Mouse (Mus musculus) erythroblast, embryonic 14.5 days (primary cell): ENCODE measurements around the gene Hck. TPM values are rescaled to one million over a fixed set of nuclear protein-coding genes. Genes with fewer than 3 reads are reported as not detected.

Experiments
- H3K27me3 ChIP-seq: 2 replicates; pipeline ENCODE4 v1.6.1; 2012; ENCODE audit warnings: inconsistent platforms; ENCODE audit not compliant: control insufficient read depth
- H3K36me3 ChIP-seq: 2 replicates; pipeline ENCODE4 v1.6.1; 2012; ENCODE audit warnings: mild to moderate bottlenecking, inconsistent platforms; ENCODE audit not compliant: control insufficient read depth
- H3K4me1 ChIP-seq: 2 replicates; pipeline ENCODE4 v1.6.1; 2012; ENCODE audit warnings: inconsistent platforms; ENCODE audit not compliant: control insufficient read depth
- H3K4me3 ChIP-seq: replicated peaks from 2 replicates; pipeline ENCODE3; 2012; ENCODE audit warnings: moderate library complexity, mild to moderate bottlenecking, inconsistent platforms
- H3K9me3 ChIP-seq: 2 replicates; pipeline ENCODE4 v1.6.1; 2012; ENCODE audit warnings: low read length, inconsistent platforms, mixed read lengths; ENCODE audit not compliant: control insufficient read depth
- GATA1 ChIP-seq: IDR thresholded peaks from 2 replicates; pipeline ENCODE4 v1.6.1; 2012; ENCODE audit warnings: low read length, inconsistent platforms, mixed read lengths
- TAL1 ChIP-seq: IDR thresholded peaks from 3 replicates; pipeline ENCODE4 v1.6.1; 2012; ENCODE audit warnings: low read length, inconsistent platforms, mixed read lengths
- polyA plus RNA-seq: library from polyadenylated mRNA; stranded (reverse); fragments of >175 nt; gene quantifications from 2 replicates; pipeline ENCODE4 v1.2.3, GENCODE M21; 2012

Hck gene
- polyA plus RNA-seq, 1 experiment: 0.13 TPM

DNA sequence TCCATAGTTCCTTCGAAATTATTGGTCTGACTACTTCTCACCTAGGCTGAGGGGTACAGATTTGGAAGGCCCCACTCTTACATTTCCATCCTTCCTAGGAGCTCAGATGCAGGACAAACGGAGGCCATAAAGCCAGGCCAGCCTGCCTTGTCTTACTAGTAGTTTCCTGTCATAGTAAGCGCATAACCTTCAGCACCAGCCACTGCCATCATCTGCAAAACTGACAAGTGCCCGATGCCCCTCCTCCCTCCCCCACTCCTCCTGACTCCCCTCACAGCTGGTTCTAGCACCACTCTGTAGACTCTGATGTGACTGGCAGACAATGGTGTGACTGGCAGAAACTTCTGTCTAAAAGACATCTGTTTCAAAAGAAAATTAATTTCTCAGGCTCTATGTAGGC lies 22.1 kb upstream of the Hck start:
- H3K36me3 ChIP-seq: no peaks in the 10 kb centered on the region
- H3K9me3 ChIP-seq: no peaks in the 10 kb centered on the region
- H3K4me1 ChIP-seq: no peaks in the 10 kb centered on the region
- TF ChIP-seq TAL1 (no peak), GATA1 (no peak)
- H3K27me3 ChIP-seq: no peaks in the 10 kb centered on the region
- H3K4me3 ChIP-seq: no peak overlapping the region

DNA sequence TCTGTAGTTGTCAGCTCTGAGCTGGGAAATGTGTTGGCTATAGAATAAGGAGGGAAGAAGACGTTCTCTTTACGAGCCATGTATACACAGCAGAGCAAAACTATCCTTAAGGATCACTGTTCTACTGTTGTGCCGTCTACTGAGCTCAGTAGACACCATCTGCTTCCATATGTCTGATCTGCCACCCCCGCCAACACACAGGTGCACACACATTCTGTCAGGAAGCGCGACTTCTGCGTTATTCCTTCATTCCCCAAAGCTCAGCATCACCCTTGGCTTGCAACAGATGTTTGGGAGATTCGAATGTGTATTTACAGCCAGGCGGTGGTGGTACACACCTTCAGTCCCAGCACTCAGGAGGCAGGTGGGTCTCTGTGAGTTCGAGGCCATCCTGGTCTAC lies 21.2 kb upstream of the Hck start:
- Histone ChIP-seq H3K36me3 (no peaks in the 10 kb centered on the region), H3K4me1 (no peaks in the 10 kb centered on the region), H3K4me3 (no peak overlapping the region), H3K9me3 (no peaks in the 10 kb centered on the region), H3K27me3 (no peaks in the 10 kb centered on the region)
- TF ChIP-seq TAL1: no peak
- no peak for TF ChIP-seq GATA1

DNA sequence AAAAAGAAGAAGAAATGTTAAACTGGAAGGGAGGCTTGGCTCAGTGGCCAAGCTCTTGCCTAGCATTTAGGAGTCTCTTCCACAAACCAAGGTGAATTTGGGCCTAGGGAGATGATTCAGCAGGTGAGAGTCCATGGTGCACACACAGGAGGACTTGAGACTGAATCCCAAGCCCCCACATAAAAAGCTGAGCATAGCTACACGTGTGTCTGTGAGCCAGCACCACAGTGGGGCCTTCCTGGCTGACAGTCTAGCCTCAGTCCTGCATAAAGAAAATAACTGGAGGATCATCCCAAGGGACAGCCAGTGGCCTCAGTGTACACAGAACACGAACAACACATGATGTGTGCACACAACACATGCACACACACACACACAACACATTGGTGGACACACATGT lies 19.0 kb upstream of the Hck start:
- H3K4me3 ChIP-seq: no peak overlapping the region
- TF ChIP-seq TAL1 (no peak), GATA1 (no peak)
- H3K36me3 ChIP-seq: no peaks in the 10 kb centered on the region
- H3K4me1 ChIP-seq: no peaks in the 10 kb centered on the region
- H3K9me3 ChIP-seq: no peaks in the 10 kb centered on the region
- no peaks in the 10 kb centered on the region for H3K27me3 ChIP-seq

DNA sequence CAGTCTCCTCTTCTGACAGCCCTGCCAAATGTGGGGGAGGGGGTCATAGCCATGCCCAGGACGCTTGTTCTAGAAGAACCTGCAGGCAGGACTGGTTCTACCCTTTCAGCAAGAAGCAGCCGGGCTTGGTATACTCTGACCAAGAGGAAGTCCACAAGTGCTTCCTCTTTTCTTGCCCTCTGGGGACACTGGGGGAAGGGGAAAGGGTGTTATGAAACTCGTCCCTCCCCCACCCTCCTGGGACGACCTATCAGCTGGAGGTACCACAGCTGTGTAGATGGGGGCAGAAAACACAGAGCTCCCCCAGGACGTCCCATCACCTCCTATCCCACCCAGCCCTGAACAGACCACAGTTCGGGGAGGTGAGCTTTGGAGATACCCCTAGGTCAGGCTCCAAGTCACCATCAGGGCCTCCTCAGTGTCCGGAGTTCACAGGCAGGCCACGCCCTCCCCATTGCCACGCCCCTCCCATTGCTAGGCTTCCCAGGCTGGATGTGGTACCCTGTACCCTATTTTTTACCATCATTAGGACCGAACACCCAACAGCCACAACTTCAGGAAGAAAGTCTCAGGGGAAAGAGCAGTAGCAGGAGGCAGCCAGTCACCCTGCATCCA lies 17.6 kb upstream of the Hck start:
- Histone ChIP-seq H3K9me3 (no peaks in the 10 kb centered on the region), H3K4me3 (no peak overlapping the region), H3K4me1 (no peaks in the 10 kb centered on the region), H3K36me3 (no peaks in the 10 kb centered on the region), H3K27me3 (no peaks in the 10 kb centered on the region)
- no peak for TF ChIP-seq TAL1
- no peak for TF ChIP-seq GATA1

DNA sequence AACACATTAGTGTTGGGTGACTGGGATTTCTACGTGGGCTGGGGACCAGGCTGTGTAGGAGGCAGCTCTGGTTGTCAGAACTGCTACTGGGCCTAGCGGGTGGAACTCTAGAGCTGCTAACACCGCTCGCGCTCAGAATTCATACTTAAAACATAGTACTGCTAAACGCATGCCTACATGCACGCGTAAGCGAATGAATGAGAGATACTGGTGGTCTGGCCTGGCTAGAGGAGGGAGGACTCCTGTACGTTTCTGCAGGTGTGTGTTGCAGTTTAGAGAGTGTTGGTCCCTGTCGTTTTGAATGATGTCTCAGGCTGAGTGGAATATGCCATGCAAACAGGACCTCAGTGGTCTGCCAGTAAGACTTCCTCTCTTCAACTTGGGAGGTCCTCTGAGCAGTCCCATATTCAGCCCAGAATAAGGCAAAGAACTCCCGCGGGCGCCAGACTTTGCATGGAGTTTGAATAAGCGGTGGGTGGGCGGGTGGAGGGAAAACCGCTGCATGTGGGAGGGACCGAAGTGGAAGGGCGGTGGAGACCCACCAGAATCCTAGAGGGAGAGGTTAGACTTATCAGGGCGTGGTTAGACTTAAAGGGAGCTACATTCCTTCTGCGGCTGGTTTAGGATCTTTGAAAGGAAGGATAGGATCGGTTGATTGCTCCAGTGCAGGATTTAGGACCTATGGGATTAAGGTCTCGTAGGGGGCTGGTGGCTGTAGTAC lies 1.1 kb upstream of the Hck start:
- Histone ChIP-seq H3K9me3 (no peaks in the 10 kb centered on the region), H3K4me3 (no peak overlapping the region), H3K36me3 (no peaks in the 10 kb centered on the region), H3K4me1 (peaks cover 6% of the 10 kb centered on the region), H3K27me3 (peaks cover 59% of the 10 kb centered on the region)
- TF ChIP-seq TAL1 (no peak), GATA1 (no peak)

DNA sequence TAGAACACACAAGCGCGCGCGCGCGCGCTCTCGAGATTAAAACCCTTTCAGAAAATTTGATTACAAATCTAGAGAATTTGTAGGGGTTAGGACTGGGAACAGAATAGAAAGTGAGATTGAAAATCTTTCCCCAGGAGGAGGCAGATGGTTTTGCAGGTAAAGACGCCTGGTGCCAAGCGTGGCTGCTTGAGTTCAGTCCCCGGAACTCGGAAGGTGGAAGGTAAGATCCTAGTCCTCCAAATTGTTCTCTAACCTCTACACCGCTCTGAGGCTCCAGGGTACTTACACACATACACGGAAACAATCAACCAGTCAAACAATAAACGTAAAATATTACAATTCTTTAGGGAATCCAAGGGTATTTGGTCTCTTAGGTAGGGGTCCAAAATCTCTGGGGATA lies 466 bp upstream of the Hck start:
- TF ChIP-seq GATA1: no peak
- no peak for TF ChIP-seq TAL1
- Histone ChIP-seq H3K36me3 (no peaks in the 10 kb centered on the region), H3K4me3 (no peak overlapping the region), H3K27me3 (peaks cover 59% of the 10 kb centered on the region), H3K9me3 (no peaks in the 10 kb centered on the region), H3K4me1 (peaks cover 6% of the 10 kb centered on the region)

DNA sequence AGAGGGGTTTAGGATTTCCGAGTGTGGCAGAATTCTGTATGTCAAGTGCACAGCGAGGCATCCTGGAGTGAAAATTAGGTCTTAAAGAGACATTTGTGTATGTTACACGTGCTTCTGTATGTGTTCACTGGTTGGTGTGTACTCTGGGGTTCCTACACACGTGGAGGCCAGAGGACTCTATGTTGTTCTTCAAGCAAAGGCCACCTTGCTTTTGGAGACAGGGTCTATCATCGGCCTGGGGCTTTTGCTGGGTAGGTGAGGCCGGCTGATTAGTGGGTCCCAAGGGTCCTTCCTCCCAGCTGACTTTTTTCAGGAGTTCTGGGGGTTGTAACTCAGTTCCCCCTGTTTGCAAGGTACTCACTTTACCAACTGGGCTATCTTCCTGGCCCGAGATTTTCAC lies 1.3 kb downstream of the Hck start:
- H3K4me1 ChIP-seq: peaks cover 6% of the 10 kb centered on the region
- no peak overlapping the region for H3K4me3 ChIP-seq
- no peaks in the 10 kb centered on the region for H3K36me3 ChIP-seq
- H3K9me3 ChIP-seq: no peaks in the 10 kb centered on the region
- TF ChIP-seq GATA1 (no peak), TAL1 (no peak)
- peaks cover 59% of the 10 kb centered on the region for H3K27me3 ChIP-seq

DNA sequence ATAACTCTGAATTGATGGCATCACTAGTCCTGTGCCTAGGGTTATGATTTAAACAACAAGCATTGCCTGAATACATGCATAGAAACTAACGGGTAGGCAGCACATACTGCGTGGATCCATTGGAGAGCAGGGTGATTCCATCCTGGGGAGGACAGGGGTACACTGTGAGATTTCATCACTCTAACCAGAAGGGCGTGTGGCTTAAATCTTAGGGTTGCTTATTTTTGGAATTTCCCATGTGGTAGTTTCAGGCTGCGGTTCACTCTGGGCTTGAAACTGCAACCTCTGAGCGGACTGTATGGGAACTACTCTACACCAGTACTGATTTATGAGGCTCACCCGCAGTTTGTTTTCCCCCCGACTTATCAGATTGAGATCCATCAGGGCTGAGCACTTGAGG lies 3.0 kb downstream of the Hck start:
- Histone ChIP-seq H3K27me3 (peaks cover 55% of the 10 kb centered on the region), H3K4me3 (no peak overlapping the region)

DNA sequence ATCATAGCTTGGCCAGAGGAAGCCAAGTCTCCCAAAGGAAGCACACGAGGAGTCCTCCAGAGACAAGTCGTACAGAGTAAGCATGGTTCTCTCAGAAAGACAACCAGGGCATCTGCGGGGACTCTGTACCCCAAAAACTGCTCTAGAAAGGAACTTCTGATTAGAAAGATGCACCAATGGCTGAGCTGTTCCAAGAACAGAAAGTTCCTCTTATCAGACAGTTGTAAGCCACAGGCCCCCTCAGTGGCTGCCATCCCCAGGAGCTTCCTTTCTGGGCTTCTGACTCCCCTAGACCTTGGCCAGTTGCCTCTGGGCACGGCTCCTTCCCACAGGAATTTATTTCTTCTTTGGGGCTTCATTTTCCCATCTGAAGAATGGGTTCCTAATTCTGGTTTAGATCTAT lies 7.4 kb downstream of the Hck start:
- TF ChIP-seq GATA1 (no peak), TAL1 (no peak)
- no peaks in the 10 kb centered on the region for H3K4me1 ChIP-seq
- H3K4me3 ChIP-seq: no peak overlapping the region
- H3K36me3 ChIP-seq: no peaks in the 10 kb centered on the region
- peaks cover 11% of the 10 kb centered on the region; the same call in 1 of the 2 replicates for H3K27me3 ChIP-seq
- no peaks in the 10 kb centered on the region for H3K9me3 ChIP-seq

More for the DNA sequence above, 3.0 kb downstream of the Hck start:
- H3K9me3 ChIP-seq: no peaks in the 10 kb centered on the region
- TF ChIP-seq TAL1 (no peak), GATA1 (no peak)
- H3K36me3 ChIP-seq: no peaks in the 10 kb centered on the region
- H3K4me1 ChIP-seq: peaks cover 6% of the 10 kb centered on the region
